In the genomic region with DNA sequence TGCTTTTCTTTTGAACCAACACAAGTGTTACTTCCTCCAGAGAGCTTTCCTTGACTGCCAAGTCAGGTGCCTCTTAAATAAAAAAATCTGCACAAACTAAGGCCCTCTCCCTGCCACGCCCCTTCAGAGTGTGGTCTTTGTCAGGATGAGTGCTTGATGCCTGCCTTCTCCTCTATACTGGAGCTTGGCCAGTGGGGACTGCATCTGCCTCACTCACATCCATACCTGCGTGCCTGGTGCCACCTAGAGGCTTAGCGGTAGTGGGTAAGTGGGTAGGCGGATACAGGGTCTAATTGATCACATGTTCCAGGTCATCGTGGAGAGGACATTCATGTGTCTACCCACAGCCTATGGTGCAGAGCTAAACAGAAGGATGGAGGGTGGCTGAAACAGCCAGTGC, we compare ENCODE assay signal across 1 mouse cellular context.
A peak's percentile ranks its signal among the peaks of the same experiment; 100 is the strongest.
TF ChIP-seq lines count a peak whose summit lies in the region.

No protein-coding gene starts in this region.

TF ChIP-seq in CH12.LX, 34 proteins besides CTCF, POLR2A, EP300 and RAD21 (continued from another document):
- TF ChIP-seq ZKSCAN1 (IDR thresholded peaks at IDR 0.05; ENCODE audit: borderline replicate concordance, low read depth, low read length) (no peak), ELF1 (IDR thresholded peaks at IDR 0.05; ENCODE audit: low read depth, low read length) (no peak), NELFE (IDR thresholded peaks at IDR 0.05; ENCODE audit: low read depth, low read length) (peak; percentile 27; the same call in 1 of the 2 replicates), MEF2A (IDR thresholded peaks at IDR 0.05; ENCODE audit: borderline replicate concordance, low read depth, low read length) (no peak), RCOR1 (conservative IDR thresholded peaks at IDR 0.05; ENCODE audit: low read depth, low read length) (no peak), ETS1 (conservative IDR thresholded peaks at IDR 0.05; ENCODE audit: low read depth, low read length) (no peak), ZNF384 (IDR thresholded peaks at IDR 0.05; ENCODE audit: low read depth, low read length) (no peak), JUND (conservative IDR thresholded peaks at IDR 0.05; ENCODE audit: low read depth, low read length) (no peak; the same call in 1 of the 2 replicates), GABPA (IDR thresholded peaks at IDR 0.05; ENCODE audit: insufficient replicate concordance, low read depth, low read length) (no peak), ZMIZ1 (IDR thresholded peaks at IDR 0.05; ENCODE audit: low read depth, low read length) (no peak), TBP (conservative IDR thresholded peaks at IDR 0.05; ENCODE audit: low read depth, low read length) (no peak), MAFK (IDR thresholded peaks at IDR 0.05; ENCODE audit: insufficient replicate concordance, low read length) (no peak), USF2 (conservative IDR thresholded peaks at IDR 0.05; ENCODE audit: low read depth, low read length) (no peak), CHD2 (IDR thresholded peaks at IDR 0.05; ENCODE audit: low read length) (no peak), NRF1 (IDR thresholded peaks at IDR 0.05; ENCODE audit: low read depth, low read length) (no peak), MAX (IDR thresholded peaks at IDR 0.05; ENCODE audit: low read length) (peak; percentile 20; the same call in 1 of the 2 replicates), MXI1 (IDR thresholded peaks at IDR 0.05; ENCODE audit: low read depth, low read length) (no peak), SIN3A (IDR thresholded peaks at IDR 0.05; ENCODE audit: low read length) (no peak), MAZ (IDR thresholded peaks at IDR 0.05; ENCODE audit: low read depth, low read length) (no peak), CHD1 (IDR thresholded peaks at IDR 0.05; ENCODE audit: low read depth, low read length) (no peak), UBTF (IDR thresholded peaks at IDR 0.05; ENCODE audit: low read depth, low read length) (no peak), JUN (IDR thresholded peaks at IDR 0.05; ENCODE audit: insufficient read depth, low read depth, low read length) (no peak)
